Mouse (Mus musculus): ENCODE measurements around the gene Mipol1. TPM values are rescaled to one million over a fixed set of nuclear protein-coding genes. Genes with fewer than 3 reads are reported as not detected.
"Not testable (repeated sequence)": the region's sequence is repeated elsewhere in the genome, so short reads cannot be mapped to it uniquely, and the experiment has no call there.

Gene Mipol1
- polyA plus RNA-seq, 1 experiment from 2014 or later = 4.1 TPM

- Histone ChIP-seq H3K9me3 (no peaks in the 10 kb centered on the region), H3K4me1 (replicated peaks) (peaks cover 3% of the 10 kb centered on the region), H3K27me3 (peaks cover 11% of the 10 kb centered on the region; the same call in 1 of the 2 replicates), H3K4me2 (no peak overlapping the region), H3K27ac (replicated peaks) (no peak overlapping the region), H3K36me3 (no peaks in the 10 kb centered on the region), H3K4me3 (no peak overlapping the region), H3K9ac (no peak overlapping the region)
- WGBS = 96% methylated on average over 3 of the region's 3 CpGs
- ATAC-seq (ENCODE audit: low FRiP score, low read depth) = no peak
Observed at GRCm38 (mm10) chr12:57201901-57202300, 28.3 kb upstream of the Mipol1 start.

GRCm38 (mm10) chr12:57204276-57204851 lies 25.9 kb upstream of the Mipol1 start:
- Histone ChIP-seq H3K4me3 (no peak overlapping the region), H3K4me1 (replicated peaks) (no peaks in the 10 kb centered on the region), H3K36me3 (no peaks in the 10 kb centered on the region), H3K27ac (replicated peaks) (no peak overlapping the region), H3K4me2 (no peak overlapping the region), H3K9me3 (no peaks in the 10 kb centered on the region), H3K9ac (no peak overlapping the region), H3K27me3 (no peaks in the 10 kb centered on the region)
- no peak for ATAC-seq (ENCODE audit: low FRiP score, low read depth)
- 88% methylated on average over 4 of the region's 4 CpGs for WGBS

- peak overlapping the region; percentile 55 for H3K9ac ChIP-seq
- no peaks in the 10 kb centered on the region for H3K27me3 ChIP-seq
- WGBS = 6% methylated on average over 30 of the region's 30 CpGs
- peak overlapping the region; percentile 92 for H3K4me2 ChIP-seq
- H3K36me3 ChIP-seq = no peaks in the 10 kb centered on the region
- H3K27ac ChIP-seq (replicated peaks) = no peak overlapping the region; the same call in 1 of the 2 replicates
- H3K9me3 ChIP-seq = no peaks in the 10 kb centered on the region
- peak; percentile 85 for ATAC-seq (ENCODE audit: low FRiP score, low read depth)
- H3K4me1 ChIP-seq (replicated peaks) = peaks cover 3% of the 10 kb centered on the region
- peak overlapping the region; percentile 48 for H3K4me3 ChIP-seq
Observed at GRCm38 (mm10) chr12:57211353-57212311, 18.6 kb upstream of the Mipol1 start.

- WGBS = 86% methylated on average over 5 of the region's 5 CpGs
- H3K9ac ChIP-seq; H3K4me1 ChIP-seq (replicated peaks); H3K36me3 ChIP-seq; H3K9me3 ChIP-seq; H3K27me3 ChIP-seq; H3K4me3 ChIP-seq; H3K27ac ChIP-seq (replicated peaks): not testable (repeated sequence)
- peak; percentile 57; the same call in 1 of the 2 replicates for ATAC-seq (ENCODE audit: low FRiP score, low read depth)
- peak overlapping the region; percentile 92 for H3K4me2 ChIP-seq
Observed at GRCm38 (mm10) chr12:57212463-57212862, 17.8 kb upstream of the Mipol1 start.

- 92% methylated on average over 9 of the region's 9 CpGs for WGBS
- Histone ChIP-seq H3K36me3 (no peaks in the 10 kb centered on the region), H3K27me3 (no peaks in the 10 kb centered on the region), H3K27ac (replicated peaks) (no peak overlapping the region), H3K4me3 (no peak overlapping the region), H3K9ac (no peak overlapping the region), H3K9me3 (no peaks in the 10 kb centered on the region), H3K4me2 (no peak overlapping the region), H3K4me1 (replicated peaks) (peaks cover 5% of the 10 kb centered on the region; the same call in 1 of the 2 replicates)
- no peak for ATAC-seq (ENCODE audit: low FRiP score, low read depth)
Observed at GRCm38 (mm10) chr12:57226411-57226810, 3.8 kb upstream of the Mipol1 start.

GRCm38 (mm10) chr12:57227776-57228175 lies 2.5 kb upstream of the Mipol1 start:
- WGBS = 86% methylated on average over 6 of the region's 8 CpGs
- no peak for ATAC-seq (ENCODE audit: low FRiP score, low read depth)
- Histone ChIP-seq H3K9me3 (no peaks in the 10 kb centered on the region), H3K4me2 (no peak overlapping the region), H3K4me3 (no peak overlapping the region), H3K36me3 (no peaks in the 10 kb centered on the region), H3K27ac (replicated peaks) (no peak overlapping the region), H3K27me3 (no peaks in the 10 kb centered on the region), H3K4me1 (replicated peaks) (peaks cover 8% of the 10 kb centered on the region; the same call in 1 of the 2 replicates), H3K9ac (no peak overlapping the region)

- H3K9me3 ChIP-seq = no peaks in the 10 kb centered on the region
- peak overlapping the region; percentile 94 for H3K4me3 ChIP-seq
- peaks cover 8% of the 10 kb centered on the region; the same call in 1 of the 2 replicates for H3K4me1 ChIP-seq (replicated peaks)
- 37% methylated on average over 4 of the region's 4 CpGs for WGBS
- ATAC-seq (ENCODE audit: low FRiP score, low read depth) = 0 out of 2 replicates have a peak, but pooled peaks have one; percentile 2
- H3K27me3 ChIP-seq = no peaks in the 10 kb centered on the region
- H3K4me2 ChIP-seq = peak overlapping the region; percentile 62
- H3K9ac ChIP-seq = peak overlapping the region; percentile 65
- H3K27ac ChIP-seq (replicated peaks) = peak overlapping the region; percentile 85
- no peaks in the 10 kb centered on the region for H3K36me3 ChIP-seq
Observed at GRCm38 (mm10) chr12:57229703-57230102, 524 bp upstream of the Mipol1 start.

- 77% methylated on average over 14 of the region's 14 CpGs for WGBS
- Histone ChIP-seq H3K36me3 (no peaks in the 10 kb centered on the region), H3K4me3 (peak overlapping the region; percentile 94), H3K9me3 (no peaks in the 10 kb centered on the region), H3K27ac (replicated peaks) (no peak overlapping the region), H3K9ac (peak overlapping the region; percentile 69), H3K4me1 (replicated peaks) (peaks cover 8% of the 10 kb centered on the region; the same call in 1 of the 2 replicates), H3K4me2 (peak overlapping the region; percentile 62), H3K27me3 (no peaks in the 10 kb centered on the region)
- ATAC-seq (ENCODE audit: low FRiP score, low read depth) = no peak
Observed at GRCm38 (mm10) chr12:57231085-57231875, 1.1 kb downstream of the Mipol1 start.

- H3K4me3 ChIP-seq = no peak overlapping the region
- H3K4me1 ChIP-seq (replicated peaks) = peaks cover 8% of the 10 kb centered on the region; the same call in 1 of the 2 replicates
- WGBS = 92% methylated on average over 5 of the region's 5 CpGs
- peaks cover 3% of the 10 kb centered on the region for H3K36me3 ChIP-seq
- ATAC-seq (ENCODE audit: low FRiP score, low read depth) = no peak
- H3K27me3 ChIP-seq = no peaks in the 10 kb centered on the region
- no peak overlapping the region for H3K27ac ChIP-seq (replicated peaks)
- no peak overlapping the region for H3K9ac ChIP-seq
- H3K4me2 ChIP-seq = no peak overlapping the region
- H3K9me3 ChIP-seq = no peaks in the 10 kb centered on the region
Observed at GRCm38 (mm10) chr12:57233386-57233785, 3.2 kb downstream of the Mipol1 start.

GRCm38 (mm10) chr12:57243671-57244495 lies 13.7 kb downstream of the Mipol1 start:
- Histone ChIP-seq H3K9me3 (no peaks in the 10 kb centered on the region), H3K4me2 (no peak overlapping the region), H3K27ac (replicated peaks) (no peak overlapping the region), H3K36me3 (peaks cover 15% of the 10 kb centered on the region), H3K4me3 (no peak overlapping the region), H3K9ac (no peak overlapping the region), H3K4me1 (replicated peaks) (no peaks in the 10 kb centered on the region), H3K27me3 (no peaks in the 10 kb centered on the region)
- ATAC-seq (ENCODE audit: low FRiP score, low read depth) = no peak
- 89% methylated on average over 5 of the region's 5 CpGs for WGBS

- Histone ChIP-seq H3K4me1 (replicated peaks) (no peaks in the 10 kb centered on the region), H3K36me3 (no peaks in the 10 kb centered on the region), H3K4me3 (no peak overlapping the region), H3K9ac (no peak overlapping the region), H3K4me2 (no peak overlapping the region), H3K9me3 (no peaks in the 10 kb centered on the region), H3K27ac (replicated peaks) (no peak overlapping the region), H3K27me3 (no peaks in the 10 kb centered on the region)
- WGBS = 66% methylated on average over 2 of the region's 2 CpGs
- no peak for ATAC-seq (ENCODE audit: low FRiP score, low read depth)
Observed at GRCm38 (mm10) chr12:57258572-57258971, 28.3 kb downstream of the Mipol1 start.
